Comparison of ENCODE assay signal across 9 mouse cellular contexts in genomic region chr3:149117018-149117683, GRCm38 (mm10).
A peak's percentile ranks its signal among the peaks of the same experiment; 100 is the strongest.
DNase-seq lines count a peak whose midpoint lies in the region; ATAC-seq and TF ChIP-seq lines count a peak whose summit lies in the region.
"Had no signal": no experiment of that assay in that cellular context is flagged by ENCODE, and none has a peak within 500 bp of the region (broad histone marks: within the 10 kb centered on the region; RNA-seq: fewer than 3 reads in every experiment).

No protein-coding gene starts in this region.

- H3K4me3 ChIP-seq in hindbrain, embryonic 10.5 days: no peak overlapping the region
- H3K4me3 ChIP-seq in hindbrain, embryonic 13.5 days: no peak overlapping the region
- no peak overlapping the region for H3K4me3 ChIP-seq in embryonic facial prominence, embryonic 15.5 days (replicated peaks)
- no peak overlapping the region for H3K4me3 ChIP-seq in thymus, adult 2 months (ENCODE audit: control insufficient read depth, insufficient read depth, low read length)

- H3K4me2 ChIP-seq in hindbrain, embryonic 13.5 days: no peak overlapping the region
- H3K4me2 ChIP-seq in embryonic facial prominence, embryonic 15.5 days (replicated peaks): no peak overlapping the region

- DNase-seq in hindbrain, embryonic 10.5 days (ENCODE audit: low spot score): peak; percentile 7
- DNase-seq in kidney, adult 11 months: peak; percentile 76
- DNase-seq in lung, postnatal 36 days: peak; percentile 80
- DNase-seq in spleen, adult 12 weeks (ENCODE audit: low spot score): no peak
- no peak for DNase-seq in thymus, postnatal 36 days
- DNase-seq in thymus, adult 2 months: no peak
- DNase-seq: thymus, postnatal 25 days had no signal

- H3K27me3 ChIP-seq in hindbrain, embryonic 10.5 days (ENCODE audit: insufficient read depth, poor library complexity, severe bottlenecking): no peaks in the 10 kb centered on the region
- no peaks in the 10 kb centered on the region for H3K27me3 ChIP-seq in hindbrain, embryonic 13.5 days
- no peaks in the 10 kb centered on the region for H3K27me3 ChIP-seq in embryonic facial prominence, embryonic 15.5 days
- no peaks in the 10 kb centered on the region for H3K27me3 ChIP-seq in thymus, adult 2 months (ENCODE audit: control insufficient read depth, insufficient read depth, low read length)

- ATAC-seq in hindbrain, embryonic 13.5 days (ENCODE audit: low FRiP score): no peak
- peak; percentile 39; the same call in 1 of the 2 replicates for ATAC-seq in embryonic facial prominence, embryonic 15.5 days (ENCODE audit: insufficient number of reproducible peaks, low FRiP score, low TSS enrichment, low read depth)

- no peaks in the 10 kb centered on the region for H3K36me3 ChIP-seq in hindbrain, embryonic 10.5 days
- no peaks in the 10 kb centered on the region for H3K36me3 ChIP-seq in hindbrain, embryonic 13.5 days
- H3K36me3 ChIP-seq in embryonic facial prominence, embryonic 15.5 days: no peaks in the 10 kb centered on the region
- no peaks in the 10 kb centered on the region for H3K36me3 ChIP-seq in thymus, adult 2 months (ENCODE audit: control insufficient read depth, insufficient read depth, low read length)

- H3K27ac ChIP-seq in hindbrain, embryonic 10.5 days: no peak overlapping the region
- no peak overlapping the region for H3K27ac ChIP-seq in hindbrain, embryonic 13.5 days
- H3K27ac ChIP-seq in embryonic facial prominence, embryonic 15.5 days (replicated peaks): no peak overlapping the region
- no peak overlapping the region for H3K27ac ChIP-seq in thymus, adult 2 months (ENCODE audit: control insufficient read depth, insufficient read depth, low read length)

- H3K9ac ChIP-seq in hindbrain, embryonic 13.5 days: no peak overlapping the region
- H3K9ac ChIP-seq in embryonic facial prominence, embryonic 15.5 days: no peak overlapping the region

- 72% methylated on average over 6 of the region's 6 CpGs for WGBS in hindbrain, embryonic 10.5 days
- WGBS in hindbrain, embryonic 13.5 days: 76% methylated on average over 6 of the region's 6 CpGs
- WGBS in embryonic facial prominence, embryonic 15.5 days: 34% methylated on average over 6 of the region's 6 CpGs
- 76% methylated on average over 6 of the region's 6 CpGs for WGBS in thymus, adult 2 months

- TF ChIP-seq CTCF in thymus, adult 2 months (IDR thresholded peaks at IDR 0.05; ENCODE audit: borderline replicate concordance, control insufficient read depth, extremely low read depth, insufficient read depth, low read length, poor library complexity): no peak

- H3K9me3 ChIP-seq in hindbrain, embryonic 10.5 days: no peaks in the 10 kb centered on the region
- no peaks in the 10 kb centered on the region for H3K9me3 ChIP-seq in hindbrain, embryonic 13.5 days
- no peaks in the 10 kb centered on the region for H3K9me3 ChIP-seq in embryonic facial prominence, embryonic 15.5 days (replicated peaks)

- no peak for TF ChIP-seq POLR2A in thymus, adult 2 months (IDR thresholded peaks at IDR 0.05; ENCODE audit: control insufficient read depth, extremely low read depth, insufficient read depth, low read length, poor library complexity)

- peaks cover 7% of the 10 kb centered on the region for H3K4me1 ChIP-seq in hindbrain, embryonic 10.5 days (replicated peaks)
- H3K4me1 ChIP-seq in hindbrain, embryonic 13.5 days (replicated peaks): no peaks in the 10 kb centered on the region
- peaks cover 18% of the 10 kb centered on the region for H3K4me1 ChIP-seq in embryonic facial prominence, embryonic 15.5 days
- no peaks in the 10 kb centered on the region for H3K4me1 ChIP-seq in thymus, adult 2 months (replicated peaks; ENCODE audit: control insufficient read depth, insufficient read depth, low read length)

Comparison
In these comparisons a context has a peak if more than half of its experiments do, and no peak if none do; other contexts are left out.
1. DNase-seq: peak in hindbrain, embryonic 10.5 days (single experiment), kidney, adult 11 months (single experiment) and lung, postnatal 36 days (single experiment); none in spleen, adult 12 weeks (single experiment), thymus, postnatal 36 days (0 of 2) and thymus, adult 2 months (single experiment).